Mouse (Mus musculus) cerebellum, postnatal 10 days (tissue): Measurements from ENCODE around the gene Glipr1.
A peak's percentile ranks its signal among the peaks of the same experiment; 100 is the strongest.
"Not testable (repeated sequence)": the region's sequence is repeated elsewhere in the genome, so short reads cannot be mapped to it uniquely, and the experiment has no call there.

Experiments used
- DNase-seq, 2 experiments: peaks; one replicate each; pipeline ENCODE4 v3.0.0; 2021; ENCODE audit warnings: mixed read lengths in 2 of 2

The Glipr1 gene

DNA sequence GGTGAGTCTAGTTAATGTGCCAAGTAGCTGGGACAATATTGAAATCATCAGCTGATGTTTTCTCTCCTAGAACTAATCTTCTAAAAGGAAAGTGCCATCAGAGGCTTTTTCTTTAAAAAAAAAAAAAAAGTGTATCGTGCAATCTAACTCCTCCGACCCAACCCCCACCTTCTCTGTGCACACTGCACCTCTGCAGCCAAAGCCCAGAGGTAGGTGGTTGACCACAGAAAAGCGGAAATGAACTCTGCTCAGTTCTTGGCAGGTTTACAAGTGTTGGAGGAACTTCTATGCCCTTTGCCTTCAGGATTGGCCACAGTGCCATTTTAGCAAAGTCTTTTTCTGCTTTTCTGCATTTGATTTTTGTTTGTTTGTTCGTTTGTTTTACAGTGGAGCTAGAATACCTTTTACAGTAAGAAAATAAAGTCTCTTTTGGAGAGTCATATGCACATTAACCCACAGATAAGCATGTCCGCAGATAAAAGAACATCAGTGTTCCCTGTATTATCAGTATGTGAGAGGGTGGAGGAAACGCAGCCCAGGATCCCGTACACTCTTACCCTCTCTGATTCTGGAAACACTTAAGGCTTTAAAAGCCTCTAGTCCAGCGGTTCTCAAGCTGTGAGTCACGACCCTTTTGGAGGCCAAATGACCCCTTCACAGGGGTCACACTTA lies at the start of gene Glipr1:
Gene Glipr1, minus strand, starts transcription at position 88 of the 672 bp plus-strand sequence.
- DNase-seq = no peak

DNA sequence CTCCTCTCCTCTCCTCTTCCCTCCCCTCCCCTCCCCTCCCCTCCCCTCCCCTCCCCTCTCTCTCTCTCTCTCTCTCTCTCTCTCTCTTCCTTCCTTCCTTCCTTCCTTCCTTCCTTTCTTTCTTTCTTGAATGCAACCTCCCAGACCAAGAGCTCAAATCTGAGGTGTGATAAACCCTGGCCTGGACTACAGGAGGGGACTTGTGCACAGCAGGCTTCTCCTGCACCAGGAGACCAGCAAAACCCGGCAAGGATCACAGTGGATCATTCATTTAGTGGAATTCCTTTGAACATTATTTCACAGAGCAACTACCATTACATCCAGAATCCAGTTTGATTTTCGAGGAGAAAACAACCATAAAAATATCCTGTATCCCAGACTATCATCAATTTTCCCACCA lies 49.5 kb upstream of the Glipr1 start:
- peak; percentile 7 to 25 for DNase-seq

GRCm38 (mm10) chr10:112051220-112051619 lies 48.8 kb upstream of the Glipr1 start:
- no peak for DNase-seq

- DNase-seq = peak in 1 of 2 experiments; percentile 2
These were observed 41.9 kb upstream of the Glipr1 start for GRCm38 (mm10) chr10:112044283-112044682.

DNA sequence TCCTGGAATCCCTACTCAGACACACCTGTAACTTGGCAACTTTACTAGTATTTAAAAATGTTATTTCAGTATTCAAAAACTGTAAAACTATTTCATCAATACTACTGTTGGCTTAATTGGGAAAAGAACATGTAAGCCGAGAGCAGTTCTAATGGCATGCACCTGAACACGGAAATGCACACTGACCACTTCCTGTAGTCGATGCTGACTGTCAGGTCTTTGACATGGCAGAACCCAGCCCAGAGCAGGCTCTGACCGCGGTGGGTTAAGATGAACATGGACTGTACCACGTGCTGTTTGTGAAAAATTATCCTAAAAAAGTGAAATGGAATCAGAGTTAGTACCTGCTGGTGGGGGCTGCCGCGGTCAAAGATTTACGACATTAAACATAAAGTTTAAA lies 41.1 kb upstream of the Glipr1 start:
- DNase-seq = not testable (repeated sequence)

DNA sequence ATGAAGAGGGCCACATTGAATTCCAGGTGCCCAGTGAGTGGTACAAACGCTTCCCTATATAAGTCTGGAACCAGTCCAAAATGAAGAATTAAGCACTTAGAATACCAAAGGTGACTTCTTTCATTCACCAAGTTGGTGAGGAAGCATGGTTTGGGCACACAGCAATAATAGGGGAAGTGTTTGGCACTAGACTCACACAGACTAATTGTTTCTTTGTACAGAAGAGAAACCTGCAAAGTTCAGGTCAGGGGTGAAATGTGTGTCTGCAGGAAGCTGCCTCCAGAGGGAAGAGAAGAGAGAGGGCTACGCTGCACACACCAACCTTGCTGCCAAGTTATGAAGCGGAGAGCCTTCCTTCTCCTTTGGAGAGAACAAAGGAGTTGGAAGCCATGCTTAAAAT lies 26.3 kb upstream of the Glipr1 start:
- DNase-seq = not testable (repeated sequence)

- no peak for DNase-seq
These were observed 21.2 kb upstream of the Glipr1 start for GRCm38 (mm10) chr10:112023585-112023984.

- DNase-seq = not testable (repeated sequence)
These were observed 7.1 kb upstream of the Glipr1 start for GRCm38 (mm10) chr10:112009511-112009910.

GRCm38 (mm10) chr10:112001756-112002520 lies 493 bp downstream of the Glipr1 start:
- DNase-seq = no peak

DNA sequence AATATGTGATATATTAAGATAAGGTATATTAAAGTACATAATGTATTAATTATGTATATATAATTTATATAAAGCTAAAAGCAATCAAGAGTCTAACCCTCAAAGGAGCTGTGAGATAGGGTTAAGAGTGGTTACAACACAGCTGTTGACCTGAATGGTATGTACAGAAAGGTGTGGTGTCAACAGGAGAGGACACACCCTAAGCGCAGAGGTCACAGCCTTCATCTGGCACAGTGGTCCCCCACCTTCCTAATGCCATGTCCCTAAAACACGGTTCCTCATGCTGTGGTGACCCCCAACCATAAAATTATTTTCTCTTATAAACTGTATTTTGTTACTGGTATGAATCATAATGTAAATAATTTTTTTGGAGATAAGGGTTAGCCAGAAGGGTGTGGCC lies 1.1 kb downstream of the Glipr1 start:
- no peak for DNase-seq

DNA sequence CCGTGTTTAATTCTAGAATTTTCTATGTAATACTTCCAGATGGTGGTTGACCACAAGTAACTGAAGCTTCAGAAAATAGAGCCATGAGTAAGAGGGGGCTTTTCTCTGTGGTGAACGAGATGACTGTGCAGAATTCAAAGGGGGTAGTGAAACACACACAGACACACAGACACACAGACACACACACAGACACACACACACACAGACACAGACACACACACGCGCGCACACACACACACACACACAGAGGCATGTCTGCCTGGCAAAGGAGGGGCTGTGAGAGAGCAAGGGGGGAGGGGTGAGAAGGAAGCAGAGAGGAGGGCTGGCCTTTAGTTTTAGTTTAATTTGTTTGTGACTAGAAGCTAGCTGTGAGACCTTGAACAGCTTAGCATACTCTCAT lies 1.9 kb downstream of the Glipr1 start:
- no peak for DNase-seq

DNA sequence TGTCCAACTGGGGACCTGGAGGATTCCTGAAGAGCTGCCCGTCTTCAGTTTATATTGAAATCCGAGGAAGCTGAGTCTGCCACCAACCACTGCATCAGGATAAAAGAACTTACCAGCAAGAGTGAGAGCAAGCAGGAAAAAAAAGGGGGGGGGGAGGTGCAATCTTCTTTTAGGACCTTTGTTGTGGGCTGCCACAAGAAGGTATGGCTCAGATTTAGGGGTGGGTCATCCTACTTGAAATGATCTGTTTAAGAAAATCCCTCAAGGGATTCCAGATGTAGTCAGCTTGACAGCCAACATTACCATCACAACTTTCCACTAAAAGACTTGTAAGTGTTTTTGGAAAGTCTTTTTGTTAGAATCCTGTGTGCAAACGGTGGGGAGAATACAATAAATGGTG lies 2.7 kb downstream of the Glipr1 start:
- no peak for DNase-seq

GRCm38 (mm10) chr10:111997671-111998070 lies 4.8 kb downstream of the Glipr1 start:
- DNase-seq = no peak

DNA sequence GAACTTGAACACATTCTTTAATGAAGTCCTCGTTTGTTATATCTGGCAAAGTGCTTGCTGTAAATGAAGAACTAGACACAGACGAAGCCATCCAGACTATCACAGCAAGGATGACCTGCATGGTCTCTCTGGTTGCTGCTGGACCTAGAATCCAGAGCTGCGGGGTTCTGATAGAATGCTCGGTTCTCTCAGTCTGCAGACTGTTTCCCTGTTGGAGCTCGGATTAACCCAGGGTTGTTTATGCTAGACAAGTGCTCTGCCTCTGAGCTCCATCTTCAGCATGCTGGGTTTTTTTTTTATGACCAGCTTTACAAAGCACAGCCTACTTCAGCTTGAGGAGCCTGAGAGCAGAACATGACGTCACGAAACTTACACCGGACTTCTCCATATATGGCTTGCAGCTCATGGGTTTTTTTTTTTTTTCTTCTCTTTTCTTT lies 5.5 kb downstream of the Glipr1 start:
- DNase-seq = no peak

GRCm38 (mm10) chr10:111996549-111996904 lies 5.9 kb downstream of the Glipr1 start:
- DNase-seq = no peak

GRCm38 (mm10) chr10:111995803-111996548 lies 6.5 kb downstream of the Glipr1 start:
- no peak for DNase-seq

- no peak for DNase-seq
These were observed 16.0 kb downstream of the Glipr1 start for GRCm38 (mm10) chr10:111986453-111986852.

GRCm38 (mm10) chr10:111983070-111983469 lies 19.4 kb downstream of the Glipr1 start:
- no peak for DNase-seq

- peak; percentile 60 to 63 for DNase-seq
These were observed 24.8 kb downstream of the Glipr1 start for GRCm38 (mm10) chr10:111977584-111977983.

DNA sequence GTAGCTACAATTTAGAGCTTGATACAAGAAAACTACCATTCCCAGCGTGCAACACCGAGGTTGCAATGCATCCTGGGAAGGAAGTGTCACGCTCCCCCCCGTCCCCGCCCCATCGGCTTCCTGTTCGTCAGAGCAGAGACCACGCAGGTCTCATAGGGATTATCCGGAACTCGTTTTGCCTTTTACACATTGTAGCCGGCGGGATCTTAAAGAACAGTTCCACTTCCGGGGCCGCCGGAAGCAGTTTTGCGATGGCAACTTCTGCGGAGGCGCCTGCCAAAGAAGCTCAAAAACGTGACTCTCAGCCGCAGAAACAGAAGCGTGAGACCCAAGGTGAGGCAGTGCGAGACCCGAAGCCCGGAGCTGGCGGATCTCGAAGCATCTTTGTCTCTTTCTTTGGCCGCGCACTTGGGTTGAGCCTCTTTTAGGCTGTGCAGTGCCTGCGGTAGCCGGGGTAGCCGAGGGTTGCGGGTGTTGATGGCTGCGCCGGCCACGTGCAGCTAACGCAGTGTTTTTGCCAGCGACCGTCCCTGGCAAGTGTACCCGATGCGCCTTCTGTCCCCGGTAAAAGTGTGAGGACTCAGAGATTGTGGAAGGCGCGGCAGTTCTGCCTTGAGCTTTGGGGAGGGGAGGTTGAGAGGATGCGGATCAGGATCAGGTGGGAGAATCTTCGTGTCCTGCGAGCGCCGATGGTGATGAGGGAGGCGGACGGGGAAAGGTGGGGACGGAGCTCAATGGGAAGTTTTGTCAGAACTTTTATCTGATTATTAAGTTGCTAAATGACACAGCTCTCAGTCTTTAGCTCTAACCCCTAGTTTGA lies 29.7 kb downstream of the Glipr1 start, which contains the start of gene Krr1:
Gene Krr1, plus strand, starts transcription at position 123 of the 820 bp plus-strand sequence.
- DNase-seq = peak; percentile 91 to 94

- peak in 1 of 2 experiments; percentile 5 for DNase-seq
These were observed 30.5 kb downstream of the Glipr1 start for GRCm38 (mm10) chr10:111971929-111972328.

GRCm38 (mm10) chr10:111966394-111966793 lies 36.0 kb downstream of the Glipr1 start:
- peak in 1 of 2 experiments; percentile 25 for DNase-seq
